Mouse (Mus musculus) embryonic facial prominence, embryonic 15.5 days (tissue): ENCODE measurements at regions not wholly inside any gene's neighbourhood (a gene's known extent, or its start where the extent isn't known, plus 50 kb on each side); places are given as distances from the start of the nearest gene placed in this dataset.
"Not testable (repeated sequence)": the region's sequence is repeated elsewhere in the genome, so short reads cannot be mapped to it uniquely, and the experiment has no call there.

Experiments
- ATAC-seq: fragments of 200-750 bp; cut with Nextera tagmentation; 2 replicates; pipeline ENCODE4 v1.8.0; 2017; ENCODE audit warnings: low read depth, moderate TSS enrichment; ENCODE audit not compliant: insufficient number of reproducible peaks, low FRiP score, low TSS enrichment
- H3K27ac ChIP-seq: fragments of 300-500 bp; sonication (generic); replicated peaks from 2 replicates; pipeline ENCODE4 v1.5.1; 2015; ENCODE audit warnings: mild to moderate bottlenecking, inconsistent platforms
- H3K27me3 ChIP-seq: fragments of 300-500 bp; sonication (generic); 2 replicates; pipeline ENCODE4 v1.6.1; 2015; ENCODE audit warnings: inconsistent platforms
- H3K36me3 ChIP-seq: fragments of 300-500 bp; sonication (generic); 2 replicates; pipeline ENCODE4 v1.6.1; 2015; ENCODE audit warnings: mild to moderate bottlenecking, inconsistent platforms
- H3K4me1 ChIP-seq: fragments of 300-500 bp; sonication (generic); 2 replicates; pipeline ENCODE4 v1.6.1; 2015; ENCODE audit warnings: inconsistent platforms
- H3K4me2 ChIP-seq: fragments of 300-500 bp; sonication (generic); replicated peaks from 2 replicates; pipeline ENCODE4 v1.6.1; 2015; ENCODE audit warnings: mild to moderate bottlenecking, inconsistent platforms
- H3K4me3 ChIP-seq: fragments of 300-500 bp; sonication (generic); replicated peaks from 2 replicates; pipeline ENCODE4 v1.5.1; 2015; ENCODE audit warnings: mild to moderate bottlenecking, inconsistent platforms
- H3K9ac ChIP-seq: fragments of 300-500 bp; sonication (generic); 2 replicates; pipeline ENCODE4 v1.6.1; 2015; ENCODE audit warnings: inconsistent platforms
- H3K9me3 ChIP-seq: fragments of 300-500 bp; sonication (generic); replicated peaks from 2 replicates; pipeline ENCODE4 v1.6.1; 2016; ENCODE audit warnings: inconsistent platforms
- WGBS: fragments of 180-500 bp; shearing (Covaris S2); methylation state at CpG from one replicate; pipeline ENCODE4 v1.1.7; 2015; 5-methylcytosine and 5-hydroxymethylcytosine counted together

GRCm38 (mm10) chr2:116526203-116526602, 352.3 kb upstream of the Tmco5 start:
- H3K27ac ChIP-seq, H3K4me1 ChIP-seq, H3K4me2 ChIP-seq, H3K9ac ChIP-seq, ATAC-seq, H3K4me3 ChIP-seq, H3K9me3 ChIP-seq, H3K27me3 ChIP-seq, H3K36me3 ChIP-seq: not testable (repeated sequence)
- 57% methylated on average over 2 of the region's 3 CpGs for WGBS

DNA sequence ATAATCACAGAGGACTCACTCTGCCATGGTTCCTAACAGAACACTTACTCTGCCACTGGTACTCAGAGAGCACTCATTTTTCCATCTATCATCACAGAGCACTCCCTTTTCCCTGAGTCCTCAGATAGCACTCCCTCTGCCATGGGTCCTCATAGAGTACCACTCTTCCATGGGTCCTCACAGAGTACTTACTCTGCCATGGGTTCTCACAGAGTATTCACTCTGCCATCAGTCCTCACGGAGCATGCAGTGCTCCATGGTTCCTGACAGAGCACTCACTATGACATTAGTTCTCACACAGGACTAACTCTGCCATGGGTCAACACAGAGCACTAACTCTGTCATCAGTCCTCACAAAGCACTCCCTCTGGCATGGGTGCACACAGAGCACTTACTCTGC, 342.0 kb upstream of the Tmco5 start:
- no peak for ATAC-seq
- WGBS, result 67% methylated on average over 1 of the region's 1 CpGs
- no peaks in the 10 kb centered on the region for H3K4me1 ChIP-seq
- H3K4me3 ChIP-seq, result no peak overlapping the region
- H3K9ac ChIP-seq, result no peak overlapping the region
- H3K36me3 ChIP-seq, result no peaks in the 10 kb centered on the region
- H3K9me3 ChIP-seq, result peaks cover 26% of the 10 kb centered on the region; the same call in 1 of the 2 replicates
- no peaks in the 10 kb centered on the region for H3K27me3 ChIP-seq
- no peak overlapping the region for H3K4me2 ChIP-seq
- no peak overlapping the region for H3K27ac ChIP-seq

GRCm38 (mm10) chr2:116559350-116559749, 319.1 kb upstream of the Tmco5 start:
- no peak overlapping the region for H3K27ac ChIP-seq
- no peak overlapping the region for H3K4me3 ChIP-seq
- no peak for ATAC-seq

DNA sequence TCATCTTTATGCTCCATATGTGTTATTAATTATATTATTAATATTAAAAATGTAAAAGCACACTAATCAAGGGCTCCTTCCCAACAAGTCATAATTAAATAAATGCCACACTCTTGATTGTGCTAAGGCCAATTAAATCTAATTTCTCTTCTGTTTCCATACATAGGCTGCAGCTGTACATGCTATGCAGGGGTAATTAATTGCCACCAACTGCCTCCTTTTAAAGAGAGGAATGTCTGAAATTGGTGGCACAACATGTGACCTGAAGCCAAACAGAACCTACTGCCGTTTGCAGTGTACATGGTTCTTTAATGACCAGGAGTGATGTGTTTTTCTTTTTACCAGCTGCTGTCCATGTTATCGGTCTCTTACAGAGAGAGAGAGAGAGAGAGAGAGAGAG, 294.5 kb upstream of the Tmco5 start:
- no peaks in the 10 kb centered on the region for H3K36me3 ChIP-seq
- no peak overlapping the region for H3K4me3 ChIP-seq

More at GRCm38 (mm10) chr2:116559350-116559749, 319.1 kb upstream of the Tmco5 start:
- Histone ChIP-seq H3K27me3 (no peaks in the 10 kb centered on the region), H3K4me2 (no peak overlapping the region), H3K4me1 (no peaks in the 10 kb centered on the region), H3K9ac (no peak overlapping the region), H3K36me3 (no peaks in the 10 kb centered on the region), H3K9me3 (0 out of 2 replicates have a peak, but pooled peaks cover 6% of the 10 kb centered on the region)

GRCm38 (mm10) chr2:116586203-116586959, 292.1 kb upstream of the Tmco5 start:
- no peaks in the 10 kb centered on the region for H3K36me3 ChIP-seq
- no peak overlapping the region for H3K9ac ChIP-seq
- no peaks in the 10 kb centered on the region for H3K27me3 ChIP-seq
- no peaks in the 10 kb centered on the region for H3K9me3 ChIP-seq
- WGBS, result 83% methylated on average over 11 of the region's 11 CpGs
- ATAC-seq, result no peak
- no peaks in the 10 kb centered on the region for H3K4me1 ChIP-seq
- H3K4me2 ChIP-seq, result no peak overlapping the region
- H3K4me3 ChIP-seq, result no peak overlapping the region
- H3K27ac ChIP-seq, result no peak overlapping the region

More for the DNA sequence above, 294.5 kb upstream of the Tmco5 start:
- ATAC-seq, result no peak
- H3K27ac ChIP-seq, result no peak overlapping the region
- no peaks in the 10 kb centered on the region for H3K9me3 ChIP-seq
- no peaks in the 10 kb centered on the region for H3K4me1 ChIP-seq
- WGBS, result 40% methylated on average over 2 of the region's 2 CpGs
- no peaks in the 10 kb centered on the region for H3K27me3 ChIP-seq
- H3K9ac ChIP-seq, result no peak overlapping the region
- no peak overlapping the region for H3K4me2 ChIP-seq

DNA sequence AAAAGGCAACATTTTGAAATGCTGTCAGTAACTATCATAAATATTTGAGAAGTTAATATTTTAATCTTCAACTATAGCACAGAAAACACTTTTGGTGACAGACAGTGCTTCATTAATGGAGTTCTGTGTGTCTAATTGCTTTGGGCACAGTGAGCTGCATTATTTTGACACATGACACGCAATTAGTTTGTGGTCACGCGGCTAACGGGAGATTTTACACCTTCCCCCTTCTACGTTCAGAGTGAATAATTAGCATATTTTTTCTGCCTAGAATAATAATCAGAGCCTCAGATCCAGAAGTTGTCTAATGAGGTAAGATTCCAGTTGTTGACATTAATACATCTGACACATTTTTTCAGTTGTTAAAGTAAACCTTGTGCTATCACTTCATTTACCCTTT, 272.6 kb upstream of the Tmco5 start:
- Histone ChIP-seq H3K4me1 (no peaks in the 10 kb centered on the region), H3K4me2 (no peak overlapping the region), H3K9ac (no peak overlapping the region), H3K4me3 (no peak overlapping the region), H3K27me3 (no peaks in the 10 kb centered on the region), H3K36me3 (no peaks in the 10 kb centered on the region), H3K27ac (no peak overlapping the region), H3K9me3 (no peaks in the 10 kb centered on the region)
- ATAC-seq, result no peak
- WGBS, result 79% methylated on average over 5 of the region's 5 CpGs

DNA sequence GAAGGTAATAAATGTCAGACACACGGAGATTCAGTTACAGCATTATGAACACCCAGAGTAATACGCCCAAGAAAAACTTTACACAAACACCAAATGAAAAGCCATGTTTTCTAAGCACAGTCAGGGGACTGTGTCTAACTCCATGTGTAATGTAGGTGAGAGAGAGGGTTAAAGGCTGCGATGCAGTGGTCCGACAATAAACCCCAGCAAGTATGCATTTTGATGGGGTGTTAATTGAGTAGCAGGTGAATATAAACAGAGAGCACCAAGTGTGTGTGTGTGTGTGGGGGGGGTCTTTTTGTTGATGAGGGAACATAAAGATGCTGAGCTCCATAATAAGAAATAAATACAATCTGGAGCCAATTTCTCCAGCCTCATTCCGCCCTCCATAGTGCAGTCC, 238.6 kb upstream of the Tmco5 start:
- Histone ChIP-seq H3K4me2 (no peak overlapping the region), H3K36me3 (no peaks in the 10 kb centered on the region), H3K4me1 (no peaks in the 10 kb centered on the region), H3K27ac (no peak overlapping the region), H3K27me3 (no peaks in the 10 kb centered on the region), H3K9me3 (no peaks in the 10 kb centered on the region), H3K9ac (no peak overlapping the region), H3K4me3 (no peak overlapping the region)
- WGBS, result 63% methylated on average over 5 of the region's 5 CpGs
- no peak for ATAC-seq

DNA sequence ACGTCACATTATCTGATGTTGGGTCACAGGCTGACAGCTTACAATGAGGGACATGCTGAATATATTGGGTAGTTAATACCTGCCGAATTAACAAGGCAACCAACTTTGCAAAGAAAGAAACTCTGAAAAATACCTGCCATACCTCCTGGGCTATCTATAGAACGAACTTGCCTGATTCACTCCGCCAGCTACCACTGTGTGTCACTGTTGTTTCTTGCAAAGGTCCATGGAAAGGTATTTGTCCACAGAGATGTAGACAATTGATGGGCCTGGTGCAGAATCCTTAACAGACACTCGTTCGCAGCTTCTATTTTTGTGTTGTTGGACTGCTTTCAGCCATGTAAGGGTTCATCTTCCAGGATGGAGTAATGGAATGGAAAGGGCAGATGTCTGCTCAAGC, 226.4 kb upstream of the Tmco5 start:
- Histone ChIP-seq H3K4me1 (no peaks in the 10 kb centered on the region), H3K36me3 (no peaks in the 10 kb centered on the region), H3K9me3 (no peaks in the 10 kb centered on the region), H3K27ac (no peak overlapping the region), H3K4me3 (no peak overlapping the region), H3K27me3 (no peaks in the 10 kb centered on the region), H3K9ac (no peak overlapping the region), H3K4me2 (no peak overlapping the region)
- 75% methylated on average over 6 of the region's 6 CpGs for WGBS
- no peak for ATAC-seq

GRCm38 (mm10) chr2:116685756-116686155, 192.7 kb upstream of the Tmco5 start:
- ATAC-seq, result no peak
- no peaks in the 10 kb centered on the region for H3K36me3 ChIP-seq
- H3K9ac ChIP-seq, result no peak overlapping the region
- H3K4me3 ChIP-seq, result no peak overlapping the region
- no peaks in the 10 kb centered on the region for H3K4me1 ChIP-seq
- no peaks in the 10 kb centered on the region for H3K27me3 ChIP-seq
- no peak overlapping the region for H3K27ac ChIP-seq
- 81% methylated on average over 4 of the region's 4 CpGs for WGBS
- no peak overlapping the region for H3K4me2 ChIP-seq
- no peaks in the 10 kb centered on the region for H3K9me3 ChIP-seq

GRCm38 (mm10) chr2:116697542-116697941, 180.9 kb upstream of the Tmco5 start:
- no peaks in the 10 kb centered on the region for H3K4me1 ChIP-seq
- no peaks in the 10 kb centered on the region for H3K36me3 ChIP-seq
- H3K27me3 ChIP-seq, result no peaks in the 10 kb centered on the region
- WGBS, result 66% methylated on average over 5 of the region's 5 CpGs
- no peak overlapping the region for H3K4me2 ChIP-seq
- H3K9ac ChIP-seq, result no peak overlapping the region
- H3K4me3 ChIP-seq, result no peak overlapping the region
- no peaks in the 10 kb centered on the region for H3K9me3 ChIP-seq
- ATAC-seq, result no peak
- no peak overlapping the region for H3K27ac ChIP-seq

DNA sequence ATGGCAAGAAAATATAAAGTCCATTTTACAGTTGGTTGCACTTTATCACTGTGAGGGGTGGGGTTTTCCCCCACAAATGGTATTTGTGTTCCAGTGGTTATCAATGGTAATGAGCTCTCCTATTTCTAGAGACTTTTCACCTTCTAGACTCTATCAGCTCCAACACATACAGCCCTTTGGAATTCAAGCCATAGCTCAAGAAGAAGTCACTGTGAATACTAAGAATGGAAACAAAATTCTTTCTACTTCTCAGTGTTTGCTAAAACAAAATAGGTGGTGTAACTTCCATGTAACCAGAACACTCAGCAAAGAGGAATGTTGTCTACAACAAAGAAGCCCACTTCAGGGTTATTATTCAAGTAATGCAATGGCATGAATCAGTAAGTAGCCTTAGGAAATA, 173.8 kb upstream of the Tmco5 start:
- H3K4me1 ChIP-seq, result no peaks in the 10 kb centered on the region
- H3K4me3 ChIP-seq, result no peak overlapping the region
- H3K9ac ChIP-seq, result no peak overlapping the region
- no peak overlapping the region for H3K4me2 ChIP-seq
- ATAC-seq, result no peak
- H3K27me3 ChIP-seq, result no peaks in the 10 kb centered on the region
- H3K27ac ChIP-seq, result no peak overlapping the region
- no peaks in the 10 kb centered on the region for H3K36me3 ChIP-seq
- no peaks in the 10 kb centered on the region for H3K9me3 ChIP-seq

- Histone ChIP-seq H3K9ac (no peak overlapping the region), H3K4me1 (no peaks in the 10 kb centered on the region), H3K9me3 (no peaks in the 10 kb centered on the region), H3K4me2 (no peak overlapping the region), H3K27ac (no peak overlapping the region), H3K27me3 (no peaks in the 10 kb centered on the region), H3K36me3 (no peaks in the 10 kb centered on the region), H3K4me3 (no peak overlapping the region)
- 57% methylated on average over 4 of the region's 4 CpGs for WGBS
- no peak; the same call in 1 of the 2 replicates for ATAC-seq
These were observed 168.9 kb upstream of the Tmco5 start for GRCm38 (mm10) chr2:116709608-116710007.
